ENCODE assay signal across 8 mouse cellular contexts in the genomic region with DNA sequence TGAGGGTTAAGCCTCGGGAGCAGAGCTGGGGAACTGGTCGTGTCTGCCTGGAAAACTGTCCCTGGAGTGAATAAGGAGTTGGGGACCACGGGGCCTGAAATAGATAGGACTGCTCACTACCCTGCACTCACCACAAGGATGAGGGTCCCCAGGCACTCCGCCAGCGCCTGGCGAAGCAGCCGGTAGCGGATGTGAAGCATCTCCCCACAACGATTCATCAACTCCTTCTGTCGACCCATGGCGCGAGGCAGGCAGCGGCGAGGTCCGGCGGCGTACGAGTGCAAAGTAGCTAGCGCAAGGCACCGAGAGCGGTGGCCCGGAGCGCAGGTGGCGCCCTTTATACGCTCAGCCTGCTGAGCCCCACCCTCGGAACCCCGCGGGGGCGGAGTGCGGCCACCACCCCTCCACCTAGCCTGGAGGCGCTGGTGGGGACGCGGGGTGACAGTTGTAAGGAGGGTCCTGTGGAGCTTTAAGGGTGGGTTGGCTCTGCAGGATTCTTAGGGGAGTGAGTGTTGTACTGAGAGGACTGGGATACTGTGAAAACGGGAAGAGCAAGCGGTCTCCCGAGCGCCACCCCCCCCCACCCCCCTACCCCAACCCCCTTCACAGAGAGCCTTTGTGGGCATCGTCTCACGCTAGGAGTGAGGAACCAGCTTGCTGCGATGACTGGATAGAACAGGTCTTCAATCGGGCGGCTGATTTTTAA. TPM values are rescaled to one million over a fixed set of nuclear protein-coding genes. Genes with fewer than 3 reads are reported as not detected.
A peak's percentile ranks its signal among the peaks of the same experiment; 100 is the strongest.
DNase-seq lines count a peak whose midpoint lies in the region; ATAC-seq and TF ChIP-seq lines count a peak whose summit lies in the region.

Aqp3 (minus strand) TSS at position 313 of the 706 bp plus-strand sequence.

- H3K9ac ChIP-seq in heart, embryonic 16.5 days (ENCODE audit: low read length): peak within 1 kb of the TSS; percentile 63

- H3K4me3 ChIP-seq in bone marrow, adult 2 months (replicated peaks; ENCODE audit: control insufficient read depth, low read depth, low read length): peak within 1 kb of the TSS; percentile 13
- peak within 1 kb of the TSS; percentile 56 for H3K4me3 ChIP-seq in heart, embryonic 16.5 days (ENCODE audit: low read length)

- 1% methylated on average over 42 of the region's 42 CpGs for WGBS in bone marrow, adult 2 months
- WGBS in heart, embryonic 16.5 days: 2% methylated on average over 42 of the region's 42 CpGs

- TF ChIP-seq POLR2A in bone marrow, adult 2 months (IDR thresholded peaks at IDR 0.05; ENCODE audit: borderline replicate concordance, control insufficient read depth, low read depth, low read length): 0 out of 2 replicates have a peak, but pooled peaks have one; percentile 21

- peaks cover 4% of the 10 kb centered on the region; the same call in 1 of the 2 replicates for H3K27me3 ChIP-seq in heart, embryonic 16.5 days (ENCODE audit: control insufficient read depth, insufficient read depth, low read length)

- peak within 1 kb of the TSS; percentile 89 for H3K4me2 ChIP-seq in heart, embryonic 16.5 days (ENCODE audit: low read depth, low read length)

- no peak for TF ChIP-seq CTCF in bone marrow, adult 2 months (IDR thresholded peaks at IDR 0.05; ENCODE audit: control insufficient read depth, insufficient read depth, low read length)

- H3K4me1 ChIP-seq in bone marrow, adult 2 months (ENCODE audit: control insufficient read depth, insufficient read depth, low read length): no peaks in the 10 kb centered on the region; the same call in none of the 2 replicates
- peaks cover 25% of the 10 kb centered on the region for H3K4me1 ChIP-seq in heart, embryonic 16.5 days (ENCODE audit: control insufficient read depth, insufficient read depth, low read length)

- peak; percentile 30 to 44 for DNase-seq in adrenal gland, adult 18-20 months (ENCODE audit: low spot score in 2 of 2)
- no peak for DNase-seq in adrenal gland, adult 8-10 months
- peak; percentile 76 for DNase-seq in kidney, postnatal 10 days
- peak; percentile 52 to 54 for DNase-seq in lung, postnatal 4 days
- peak; percentile 59 to 66 for DNase-seq in spleen, postnatal 36 days (ENCODE audit: low spot score in 2 of 2)
- DNase-seq in cerebellum, adult 18-20 months: no peak

- H3K36me3 ChIP-seq in heart, embryonic 16.5 days (ENCODE audit: control insufficient read depth, insufficient read depth): no peaks in the 10 kb centered on the region

- 0 out of 2 replicates have a peak, but pooled peaks have one; percentile 24 for ATAC-seq in heart, embryonic 16.5 days (replicated peaks; ENCODE audit: extremely low read depth, insufficient read depth, low FRiP score)

- no peak within 1 kb of the TSS; the same call in 1 of the 2 replicates for H3K27ac ChIP-seq in bone marrow, adult 2 months (ENCODE audit: control insufficient read depth, insufficient read depth, low read depth, low read length, poor library complexity)
- no peak within 1 kb of the TSS for H3K27ac ChIP-seq in heart, embryonic 16.5 days (ENCODE audit: low read length)

- H3K9me3 ChIP-seq in heart, embryonic 16.5 days (replicated peaks; ENCODE audit: control insufficient read depth, low read length): no peaks in the 10 kb centered on the region

RNA-seq across cellular contexts. Expression of gene Aqp3, which starts in this region (rescaled TPM):
- not detected for total RNA-seq in adrenal gland, adult 18-20 months (2021)
- total RNA-seq in adrenal gland, adult 8-10 months (2022): under 1 TPM in 2 of 4 experiments, not detected in 2; 0.16 to 0.31 TPM
- 0.92 and 12.0 TPM in 2 replicates for polyA plus RNA-seq in bone marrow, adult 2 months (2011; ENCODE audit: insufficient read depth, insufficient read length, low replicate concordance, missing spikeins)
- 1.6 and 1.7 TPM in 2 replicates for polyA plus RNA-seq in heart, embryonic 16.5 days (2015; fragmentation: Nextera tagmentation; extraction: Ambion mirVana)

Comparison
In these comparisons a context has a peak if more than half of its experiments do, and no peak if none do; other contexts are left out.
1. Peak in DNase-seq in adrenal gland, adult 18-20 months; RNA of the gene not detected or under 1 TPM.
2. DNase-seq: peak in kidney, postnatal 10 days (single experiment), lung, postnatal 4 days (2 of 2) and spleen, postnatal 36 days (2 of 2); none in adrenal gland, adult 8-10 months (single experiment) and cerebellum, adult 18-20 months (0 of 2).